Mouse (Mus musculus): ENCODE measurements around the gene Atxn2l. TPM values are rescaled to one million over a fixed set of nuclear protein-coding genes. Genes with fewer than 3 reads are reported as not detected.

Gene Atxn2l
- total RNA-seq, 2 experiments from 2014 or later = 122 to 124 TPM

Other genes starting within 250 kb of the Atxn2l start
- gene Sbk1, start 230.8 kb downstream of the Atxn2l start, total RNA-seq (2021) = 100 to 1,000 TPM; 137 to 140 TPM
- 1 to 10 TPM in 1 of 2 experiments, under 1 TPM in 1; 0.81 to 1.1 TPM for gene Lat, start 133.9 kb downstream of the Atxn2l start, total RNA-seq (2021)
- 10 to 100 TPM; 79.5 to 82.3 TPM for gene Spns1, start 126.0 kb downstream of the Atxn2l start, total RNA-seq (2021)
- 1 to 10 TPM; 8.0 to 8.1 TPM for gene Nfatc2ip, start 106.7 kb downstream of the Atxn2l start, total RNA-seq (2021)
- not detected for gene Cd19, start 88.5 kb downstream of the Atxn2l start, total RNA-seq (2021)
- 10 to 100 TPM in 1 of 2 experiments, 1 to 10 TPM in 1; 8.9 to 11.5 TPM for gene Rabep2, start 74.7 kb downstream of the Atxn2l start, total RNA-seq (2021)
- gene Atp2a1, start 40.3 kb downstream of the Atxn2l start, total RNA-seq (2021) = 1 to 10 TPM in 1 of 2 experiments, under 1 TPM in 1; 0.85 to 2.2 TPM
- gene Sh2b1, start 28.0 kb downstream of the Atxn2l start, total RNA-seq (2021) = 10 to 100 TPM; 65.7 to 68.1 TPM
- gene Tufm, start 16.1 kb downstream of the Atxn2l start, total RNA-seq (2021) = 10 to 100 TPM; 79.7 to 88.9 TPM
- 100 to 1,000 TPM; 182 to 189 TPM for gene Eif3c, start 63.0 kb upstream of the Atxn2l start, total RNA-seq (2021)
- 1 to 10 TPM in 1 of 2 experiments, under 1 TPM in 1; 0.39 to 1.1 TPM for gene Apobr, start 81.5 kb upstream of the Atxn2l start, total RNA-seq (2021)
- 10 to 100 TPM; 24.3 to 28.3 TPM for gene Cln3, start 82.4 kb upstream of the Atxn2l start, total RNA-seq (2021)
- gene Il27, start 91.5 kb upstream of the Atxn2l start, total RNA-seq (2021) = not detected
- 1 to 10 TPM; 4.2 to 4.4 TPM for gene Nupr1, start 127.4 kb upstream of the Atxn2l start, total RNA-seq (2021)
- gene Sgf29, start 145.9 kb upstream of the Atxn2l start, total RNA-seq (2021) = 10 to 100 TPM; 31.2 to 32.9 TPM
- 10 to 100 TPM; 10.7 to 16.5 TPM for gene Sult1a1, start 173.0 kb upstream of the Atxn2l start, total RNA-seq (2021)
- 100 to 1,000 TPM; 119 to 129 TPM for gene Bola2, start 192.0 kb upstream of the Atxn2l start, total RNA-seq (2021)
- 10 to 100 TPM; 16.2 to 19.8 TPM for gene Slx1b, start 192.3 kb upstream of the Atxn2l start, total RNA-seq (2021)
- gene Coro1a, start 204.3 kb upstream of the Atxn2l start, total RNA-seq (2021) = 100 to 1,000 TPM; 131 to 141 TPM

Measured in layer of hippocampus, postnatal 14 days (tissue).